Mouse (Mus musculus) 3134 (cell line): ENCODE results near the gene Pabpn1l.
"Not testable (repeated sequence)": the region's sequence is repeated elsewhere in the genome, so short reads cannot be mapped to it uniquely, and the experiment has no call there.

Experiments
- DNase-seq: peaks from one replicate; pipeline ENCODE4 v3.0.0-alpha.2; 2011; ENCODE audit warnings: low spot score; ENCODE audit not compliant: insufficient read length; ENCODE audit errors: extremely low read depth

Gene Pabpn1l

GRCm38 (mm10) chr8:122577116-122577515 lies 45.4 kb downstream of the Pabpn1l start:
- no peak for DNase-seq

GRCm38 (mm10) chr8:122576648-122577022 lies 45.9 kb downstream of the Pabpn1l start, which contains the start of gene Aprt:
Gene Aprt, minus strand, starts transcription at chr8:122576909.
- peak; percentile 95 for DNase-seq

- DNase-seq, result no peak
Measured at GRCm38 (mm10) chr8:122575735-122576647, 46.5 kb downstream of the Pabpn1l start.

DNA sequence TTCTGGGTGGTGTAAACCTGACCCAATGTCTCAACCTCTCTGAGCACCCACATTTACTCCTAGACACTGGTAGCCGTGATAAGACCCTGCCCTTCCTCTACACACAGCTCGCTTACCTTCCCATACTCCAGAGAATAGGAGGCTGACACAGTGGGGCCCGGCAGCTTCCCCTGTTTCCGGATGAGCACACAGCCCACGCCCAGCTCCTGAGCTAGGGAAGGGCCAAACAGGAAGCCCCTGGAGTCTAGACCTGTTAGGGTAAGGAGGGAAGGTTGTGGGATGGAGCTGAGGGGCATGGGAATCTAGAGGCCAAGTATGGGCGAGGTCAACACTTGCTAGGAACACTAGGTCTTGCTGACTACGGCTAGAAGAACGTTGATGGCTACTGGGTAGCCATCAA lies 47.3 kb downstream of the Pabpn1l start:
- no peak for DNase-seq

- DNase-seq, result peak; percentile 55
Measured at GRCm38 (mm10) chr8:122574667-122575251, 47.8 kb downstream of the Pabpn1l start.

GRCm38 (mm10) chr8:122574264-122574663 lies 48.3 kb downstream of the Pabpn1l start:
- DNase-seq, result no peak

DNA sequence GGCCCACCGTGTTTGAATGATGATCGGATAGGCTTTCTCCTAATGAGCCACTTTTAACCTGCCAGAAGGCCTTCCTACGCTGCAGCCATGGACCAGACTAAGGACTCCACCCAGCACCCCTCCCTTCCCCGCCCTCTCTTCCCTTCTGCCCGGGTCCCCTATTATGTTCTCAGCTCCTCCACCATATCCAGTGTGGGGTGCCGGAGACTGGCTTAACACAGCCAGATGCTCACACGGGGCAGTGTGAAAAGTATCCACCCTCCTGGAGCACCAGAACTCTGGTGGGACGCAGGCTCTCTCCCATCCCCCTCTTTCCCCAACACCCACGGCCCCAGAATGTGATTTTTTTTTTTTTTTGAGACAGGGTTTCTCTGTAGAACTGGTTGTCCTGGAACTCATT lies 49.0 kb downstream of the Pabpn1l start:
- no peak for DNase-seq

DNA sequence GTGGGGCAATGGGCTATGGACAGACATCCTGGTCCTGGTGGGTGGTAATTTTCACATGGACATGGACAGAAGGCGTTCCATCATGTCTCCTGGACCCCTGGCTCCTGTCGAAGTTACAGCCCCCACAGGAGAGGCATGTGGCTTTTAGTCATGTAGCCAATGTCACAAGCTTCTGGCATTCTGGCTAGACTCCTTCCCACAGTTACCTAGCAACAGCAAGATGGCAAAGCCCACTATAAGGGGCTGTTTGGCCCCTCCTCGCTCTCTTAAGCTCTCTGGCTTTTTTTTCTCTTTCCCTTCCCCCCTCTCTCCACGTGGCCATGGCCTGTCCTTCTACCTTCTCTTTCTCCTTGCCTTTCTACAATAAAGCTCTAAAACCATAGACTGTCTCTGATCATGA lies 49.4 kb downstream of the Pabpn1l start:
- DNase-seq, result not testable (repeated sequence)

DNA sequence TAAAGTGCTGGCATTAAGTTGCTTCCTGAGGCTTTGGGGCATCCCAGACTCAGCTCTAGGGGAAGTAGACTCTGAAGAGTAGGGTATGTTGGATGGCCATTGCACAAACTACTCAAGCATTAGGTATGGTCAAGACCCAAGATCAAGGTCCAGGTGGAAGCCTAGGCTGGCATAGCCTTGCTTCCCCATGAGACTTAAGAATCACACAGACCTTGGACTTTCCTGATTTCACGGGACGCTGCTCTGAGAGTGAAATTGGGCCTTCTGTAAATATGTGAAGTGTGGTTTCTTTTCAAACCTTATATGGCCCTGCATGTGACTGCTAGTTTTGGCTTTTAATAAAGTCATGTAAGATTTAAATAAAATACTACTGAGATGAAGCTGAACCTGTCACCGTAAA lies 49.8 kb downstream of the Pabpn1l start:
- no peak for DNase-seq

DNA sequence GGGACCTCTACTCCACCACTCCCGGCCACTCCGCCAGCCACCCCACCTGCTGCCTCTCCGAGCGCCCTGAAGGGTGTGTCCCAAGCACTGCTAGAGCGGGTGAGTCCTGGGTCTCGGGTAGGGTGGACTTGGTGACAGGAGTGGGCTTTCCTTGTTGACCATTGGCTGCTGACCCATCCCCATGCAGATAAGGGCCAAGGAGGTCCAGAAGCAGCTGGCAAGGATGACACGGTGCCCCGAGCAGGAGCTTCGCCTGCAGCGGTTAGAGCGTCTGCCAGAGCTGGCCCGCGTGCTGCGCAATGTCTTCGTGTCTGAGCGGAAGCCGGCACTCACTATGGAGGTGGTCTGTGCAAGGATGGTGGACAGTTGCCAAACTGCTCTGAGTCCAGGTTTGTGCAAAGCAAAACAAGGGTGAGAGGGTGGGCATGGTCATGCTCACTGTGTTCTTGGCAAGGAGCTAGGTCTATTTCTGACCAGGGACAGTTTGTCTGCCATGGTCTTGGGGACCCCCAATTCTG lies 50.7 kb downstream of the Pabpn1l start:
- no peak for DNase-seq

- DNase-seq, result no peak
Measured at GRCm38 (mm10) chr8:122571153-122571552, 51.4 kb downstream of the Pabpn1l start.

- no peak for DNase-seq
Measured at GRCm38 (mm10) chr8:122569996-122570395, 52.5 kb downstream of the Pabpn1l start.
